Mouse (Mus musculus): ENCODE data around the gene Rap1gds1.

GRCm38 (mm10) chr3:138914626-138915288 is 160.2 kb downstream of the Rap1gds1 start:
- TF ChIP-seq CTCF (IDR thresholded peaks at IDR 0.05; ENCODE audit: borderline replicate concordance, control insufficient read depth, extremely low read depth, insufficient read depth, low read length, poor library complexity) = no peak
- TF ChIP-seq POLR2A (IDR thresholded peaks at IDR 0.05; ENCODE audit: control insufficient read depth, extremely low read depth, insufficient read depth, low read length, poor library complexity) = no peak
